Mouse (Mus musculus) gonadal fat pad, adult 2 months (tissue): Measurements from ENCODE around the gene Gm3015. TPM values are rescaled to one million over a fixed set of nuclear protein-coding genes. Genes with fewer than 3 reads are reported as not detected.
"Not testable (repeated sequence)": the region's sequence is repeated elsewhere in the genome, so short reads cannot be mapped to it uniquely, and the experiment has no call there.

ENCODE experiments used
- DNase-seq: peaks from one replicate; pipeline ENCODE4 v3.0.0-alpha.2; 2012; ENCODE audit warnings: low read depth
- polyA plus RNA-seq: library from polyadenylated mRNA; depleted of rRNA; stranded (reverse); fragments of >200 nt; gene quantifications from 2 replicates; pipeline ENCODE4 v1.2.3, GENCODE M21; 2012; rRNA removed

Gene Gm3015
- polyA plus RNA-seq = not detected in 2 replicates

GRCm38 (mm10) chr14:42768721-42769120 lies at the start of gene Gm3015:
Gm3015 (minus strand) TSS chr14:42768821.
- not testable (repeated sequence) for DNase-seq

- DNase-seq = not testable (repeated sequence)
These were observed 29.3 kb upstream of the Gm3015 start, which contains the start of gene Gm10377 for GRCm38 (mm10) chr14:42797887-42798286. Gm10377 (minus strand) TSS chr14:42797987.

Other genes starting within 250 kb of the Gm3015 start
- not detected in 2 replicates for gene Gm8024, start 244.5 kb downstream of the Gm3015 start, polyA plus RNA-seq
- not detected in 2 replicates for gene Gm17124, start 168.9 kb downstream of the Gm3015 start, polyA plus RNA-seq
- gene Gm3633, start 126.9 kb downstream of the Gm3015 start, polyA plus RNA-seq = not detected in 2 replicates
- gene Gm10378, start 112.9 kb downstream of the Gm3015 start, polyA plus RNA-seq = not detected in 2 replicates
- gene Gm10377, start 29.2 kb upstream of the Gm3015 start, polyA plus RNA-seq = not detected in 2 replicates
- gene Gm21977, start 84.7 kb upstream of the Gm3015 start, polyA plus RNA-seq = not detected in 2 replicates
- gene Gm8082, start 224.8 kb upstream of the Gm3015 start, polyA plus RNA-seq = not detected in 2 replicates
- not detected in 2 replicates for gene Gm10376, start 246.8 kb upstream of the Gm3015 start, polyA plus RNA-seq